In the genomic region with DNA sequence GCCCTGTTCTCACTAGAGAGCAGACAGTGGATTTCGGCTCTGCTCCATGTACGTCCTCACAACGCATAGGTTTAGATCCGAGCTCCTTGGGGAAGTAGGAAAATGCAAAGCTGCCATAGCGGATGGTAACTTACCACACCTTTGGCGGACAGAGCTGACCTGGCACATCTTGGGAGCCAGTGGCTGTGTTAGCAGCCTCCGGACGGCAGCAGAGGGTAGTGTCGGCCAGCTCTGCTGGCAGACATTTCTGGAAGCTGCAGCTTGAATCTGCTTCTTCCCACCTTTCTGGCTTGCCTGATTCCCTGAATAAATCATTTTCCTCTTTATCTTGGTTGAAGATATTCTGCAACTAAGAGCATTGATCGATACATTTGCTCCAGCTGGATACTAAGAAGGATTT, we compare ENCODE assay signal across 16 mouse cellular contexts.
"Had no signal": no experiment of that assay in that cellular context is flagged by ENCODE, and none has a peak within 500 bp of the region (broad histone marks: within the 10 kb centered on the region; RNA-seq: fewer than 3 reads in every experiment).

No protein-coding gene starts in this region.

- H3K9ac ChIP-seq: lung, embryonic 15.5 days; midbrain, embryonic 13.5 days; midbrain, embryonic 15.5 days; neural tube, embryonic 12.5 days; stomach, embryonic 15.5 days had no signal

- H3K9me3 ChIP-seq: lung, embryonic 15.5 days; midbrain, embryonic 13.5 days; midbrain, embryonic 15.5 days; neural tube, embryonic 12.5 days; stomach, embryonic 15.5 days had no signal

- H3K27me3 ChIP-seq: lung, embryonic 15.5 days; midbrain, embryonic 13.5 days; midbrain, embryonic 15.5 days; neural tube, embryonic 12.5 days; stomach, embryonic 15.5 days had no signal

- H3K4me2 ChIP-seq: lung, embryonic 15.5 days; midbrain, embryonic 11.5 days; midbrain, embryonic 13.5 days; midbrain, embryonic 15.5 days; neural tube, embryonic 12.5 days; stomach, embryonic 15.5 days had no signal

- H3K4me3 ChIP-seq: lung, embryonic 15.5 days; megakaryocyte, embryonic 14.5 days; midbrain, embryonic 13.5 days; midbrain, embryonic 15.5 days; neural tube, embryonic 12.5 days; stomach, embryonic 15.5 days had no signal

- DNase-seq: lung, postnatal 14 days; lung, postnatal 36 days; right cerebral cortex, postnatal 14 days; thymus, adult 2 months; thymus, postnatal 25 days; thymus, postnatal 4 days had no signal

- H3K27ac ChIP-seq: lung, embryonic 15.5 days; macrophage; midbrain, embryonic 13.5 days; midbrain, embryonic 15.5 days; neural tube, embryonic 12.5 days; stomach, embryonic 15.5 days; stomach, postnatal 0 days had no signal

- H3K36me3 ChIP-seq: lung, embryonic 15.5 days; midbrain, embryonic 13.5 days; midbrain, embryonic 15.5 days; neural tube, embryonic 12.5 days; stomach, embryonic 15.5 days had no signal

- ATAC-seq: lung, postnatal 0 days; midbrain, embryonic 13.5 days; midbrain, embryonic 15.5 days had no signal

- H3K4me1 ChIP-seq: lung, embryonic 15.5 days; neural tube, embryonic 12.5 days; stomach, embryonic 15.5 days had no signal
